Mouse (Mus musculus): ENCODE results near the gene Tbc1d30.

DNA sequence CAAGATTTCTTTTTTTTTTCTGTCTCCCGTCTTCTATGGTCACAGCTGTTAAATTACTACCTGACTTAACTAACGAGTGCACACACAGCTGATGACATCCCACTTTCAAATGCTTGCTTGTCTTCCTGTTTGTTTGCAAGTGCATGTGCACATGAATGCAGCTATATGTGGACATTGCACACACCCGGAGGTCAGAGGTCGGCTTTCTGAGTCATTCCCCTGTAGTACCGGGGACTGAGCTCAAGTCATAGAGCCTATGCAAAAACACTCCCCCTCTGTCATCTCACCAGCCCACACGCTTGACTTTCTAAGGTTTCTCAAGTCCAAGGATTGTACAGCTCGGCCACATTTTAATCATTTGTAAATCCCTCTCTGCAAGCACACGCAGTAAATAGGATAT, 80.1 kb downstream of the Tbc1d30 start:
- TF ChIP-seq POLR2A (IDR thresholded peaks at IDR 0.05; ENCODE audit: borderline replicate concordance, low read depth, low read length) = no peak
- TF ChIP-seq CTCF (IDR thresholded peaks at IDR 0.05; ENCODE audit: low read depth, low read length) = no peak
